Mouse (Mus musculus) lung, postnatal 14 days (tissue): Measurements from ENCODE around the gene Hmga1b.
"Not testable (repeated sequence)": the region's sequence is repeated elsewhere in the genome, so short reads cannot be mapped to it uniquely, and the experiment has no call there.

Experiments used
- DNase-seq: peaks from one replicate; pipeline ENCODE4 v3.0.0; 2021

The Hmga1b gene

DNA sequence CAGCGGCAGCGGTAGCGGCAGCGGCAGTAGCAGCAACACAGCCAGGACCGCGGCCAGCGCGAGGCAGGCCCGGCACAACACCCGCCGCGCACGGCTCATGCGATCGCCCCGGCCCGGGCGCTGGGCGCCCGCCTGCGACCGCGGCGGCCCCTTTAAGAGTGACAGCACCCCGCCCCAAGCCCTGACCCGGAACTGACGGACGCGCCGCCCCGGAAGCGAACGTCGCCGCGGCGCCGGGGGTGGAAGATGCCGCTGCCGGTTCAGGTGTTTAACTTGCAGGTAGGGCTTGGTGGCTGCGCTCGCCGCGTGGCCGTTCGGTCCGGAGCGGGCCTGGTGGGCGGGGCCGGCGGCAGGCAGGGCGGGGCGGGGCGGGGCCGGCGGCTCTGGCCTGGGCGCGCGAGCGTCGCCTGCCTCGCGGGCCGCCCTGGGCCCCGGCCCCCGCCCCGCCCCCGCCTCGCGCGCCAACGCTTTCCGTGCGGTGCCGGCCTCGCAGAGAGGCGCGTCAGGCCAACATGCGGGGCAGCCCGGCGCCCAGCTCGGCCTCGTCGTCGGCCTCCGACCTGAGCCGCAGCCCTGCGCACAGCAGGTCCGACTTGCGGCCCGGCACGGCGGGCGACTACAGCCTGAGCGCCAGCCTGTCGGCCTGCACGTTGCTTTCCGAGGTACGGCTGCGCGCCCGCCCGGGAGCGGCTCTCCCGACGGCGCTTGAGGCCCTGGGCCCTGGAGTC lies 21.6 kb downstream of the Hmga1b start, which contains the start of the genes Rfng and Gps1:
Gene Rfng, minus strand, starts transcription at position 144 of the 728 bp plus-strand sequence.
Gene Gps1, plus strand, starts transcription at position 209 of the 728 bp plus-strand sequence.
- DNase-seq = peak; percentile 84

DNA sequence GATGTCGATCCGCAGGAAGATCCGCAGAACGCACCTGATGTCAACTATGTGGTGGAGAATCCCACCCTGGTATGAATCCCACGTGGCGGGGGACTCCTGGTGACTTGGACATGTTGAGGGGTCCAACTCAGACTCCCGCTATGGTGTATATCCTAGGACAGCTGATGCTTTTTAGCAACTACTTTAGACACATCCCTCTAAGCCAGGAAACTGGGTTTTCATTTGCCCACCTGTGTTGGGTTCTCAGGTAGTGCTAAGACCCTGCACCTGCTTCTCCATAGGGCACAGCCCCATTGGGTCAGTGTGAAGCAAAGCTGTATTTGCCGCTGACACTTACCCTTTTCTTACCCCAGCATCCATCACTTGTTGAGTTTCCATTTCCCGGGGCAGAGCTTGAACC lies 22.6 kb downstream of the Hmga1b start:
- no peak for DNase-seq

DNA sequence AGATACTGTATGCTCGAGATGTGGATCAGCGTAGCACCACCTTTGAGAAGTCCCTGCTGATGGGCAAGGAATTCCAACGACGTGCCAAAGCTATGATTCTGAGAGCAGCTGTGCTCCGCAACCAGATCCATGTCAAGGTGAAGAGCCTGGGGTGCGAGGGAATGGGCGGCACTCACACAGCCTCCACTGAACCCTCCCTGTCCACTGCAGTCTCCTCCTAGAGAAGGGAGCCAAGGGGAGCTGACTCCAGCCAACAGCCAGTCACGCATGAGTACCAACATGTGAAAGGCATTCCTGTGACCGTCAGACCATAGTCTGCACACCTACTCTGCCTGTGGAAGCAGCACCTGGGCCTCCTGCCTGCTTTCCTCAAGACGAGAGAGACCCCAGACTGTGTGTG lies 25.9 kb downstream of the Hmga1b start:
- not testable (repeated sequence) for DNase-seq

DNA sequence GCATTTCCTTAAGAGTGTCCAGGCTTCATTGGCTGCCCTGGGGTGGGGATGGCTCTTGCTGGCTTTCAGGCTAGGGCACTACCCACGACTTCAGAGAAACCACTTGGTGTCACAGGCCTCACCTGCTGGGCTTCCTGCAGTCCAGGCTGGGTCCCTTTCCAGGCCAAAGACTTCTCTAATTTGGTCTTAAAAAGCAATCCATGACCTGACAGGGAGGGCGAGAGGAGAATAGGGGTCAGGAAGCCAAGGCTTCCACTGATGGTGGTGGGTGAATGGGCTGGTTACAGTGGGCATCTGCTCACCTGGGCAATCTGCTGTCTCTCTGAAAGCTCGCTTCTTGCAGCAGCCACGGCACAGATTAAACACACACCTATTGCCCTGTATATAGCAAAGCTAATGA lies 26.8 kb downstream of the Hmga1b start:
- DNase-seq = no peak

DNA sequence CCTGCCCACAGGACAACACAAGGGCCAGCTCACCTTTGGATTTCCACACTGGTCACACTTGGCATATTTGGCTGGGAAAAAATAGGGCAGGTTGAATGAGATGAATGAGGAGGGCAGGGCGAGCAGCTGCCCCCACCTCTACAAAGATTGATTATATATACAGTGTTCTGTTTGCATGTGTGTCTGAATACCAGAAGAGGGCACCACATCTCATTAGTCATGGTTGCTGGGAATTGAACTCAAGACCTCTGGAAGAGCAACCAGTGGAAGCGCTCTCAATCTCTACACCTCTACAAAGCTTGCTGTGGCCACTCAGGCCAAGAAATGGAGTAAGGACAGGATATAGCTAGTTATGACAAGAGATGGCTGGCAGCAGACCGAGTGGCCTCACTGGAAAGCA lies 27.2 kb downstream of the Hmga1b start:
- no peak for DNase-seq

DNA sequence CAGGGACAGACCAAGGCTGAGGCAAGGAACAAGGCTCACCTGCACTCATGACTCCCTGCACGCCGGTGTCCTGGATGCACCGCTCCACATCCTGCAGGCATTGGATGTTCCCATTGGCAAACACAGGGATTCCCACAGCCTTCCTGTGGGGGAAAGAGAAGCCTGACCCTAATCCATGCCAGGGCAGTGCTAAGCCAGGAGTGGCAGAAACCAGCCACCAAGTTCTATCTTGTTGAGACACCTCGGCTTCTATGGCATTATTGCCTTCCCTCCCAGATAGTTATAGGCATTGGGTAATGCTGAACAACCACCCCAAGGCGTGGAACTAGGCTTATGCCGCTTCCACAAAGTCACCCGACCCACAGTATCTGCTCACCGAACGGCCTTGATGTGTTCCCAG lies 30.1 kb downstream of the Hmga1b start:
- no peak for DNase-seq

DNA sequence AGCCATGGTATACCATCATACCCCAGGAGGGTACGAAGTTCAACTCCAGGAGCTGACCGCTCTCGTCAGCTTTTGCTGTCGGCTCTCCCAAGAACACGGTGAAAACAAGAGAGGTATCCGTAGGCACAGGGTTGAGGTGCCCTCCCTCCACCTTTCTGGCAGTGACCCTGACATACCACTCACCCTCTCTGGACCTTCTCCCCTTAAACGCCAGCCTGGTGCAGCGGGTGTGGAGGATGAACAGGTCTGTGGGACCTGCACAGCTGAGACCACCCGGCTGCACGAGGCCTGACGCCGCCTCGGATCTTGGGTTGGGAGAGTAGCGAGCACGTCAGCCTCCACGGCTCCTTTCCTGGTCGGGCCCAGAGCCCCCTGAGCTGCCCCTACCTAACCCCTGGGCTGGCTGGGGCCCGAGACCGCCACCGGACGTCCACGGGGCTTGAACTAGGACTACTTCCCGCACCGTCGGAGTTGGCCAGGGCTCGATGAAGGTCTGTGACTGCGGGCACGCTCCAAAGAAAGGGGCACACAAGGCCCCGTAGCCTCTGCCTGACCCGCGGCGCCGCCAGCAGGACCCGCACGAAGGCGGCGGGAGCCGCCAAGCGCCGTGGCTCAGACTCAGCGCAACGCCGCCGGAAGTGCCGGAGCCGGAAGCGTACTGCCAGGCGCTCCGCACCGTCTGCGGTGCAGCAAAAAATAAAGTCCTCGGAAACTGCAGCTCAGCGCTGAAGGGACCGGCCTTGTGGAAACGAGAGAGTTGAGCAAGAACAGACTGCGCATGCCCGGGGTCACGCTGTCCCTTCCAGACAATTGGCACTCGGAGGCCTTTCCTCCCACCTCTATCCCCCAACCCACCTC lies 33.4 kb downstream of the Hmga1b start, which contains the start of gene Dus1l:
Gene Dus1l, minus strand, starts transcription at position 648 of the 858 bp plus-strand sequence.
- peak; percentile 98 for DNase-seq

DNA sequence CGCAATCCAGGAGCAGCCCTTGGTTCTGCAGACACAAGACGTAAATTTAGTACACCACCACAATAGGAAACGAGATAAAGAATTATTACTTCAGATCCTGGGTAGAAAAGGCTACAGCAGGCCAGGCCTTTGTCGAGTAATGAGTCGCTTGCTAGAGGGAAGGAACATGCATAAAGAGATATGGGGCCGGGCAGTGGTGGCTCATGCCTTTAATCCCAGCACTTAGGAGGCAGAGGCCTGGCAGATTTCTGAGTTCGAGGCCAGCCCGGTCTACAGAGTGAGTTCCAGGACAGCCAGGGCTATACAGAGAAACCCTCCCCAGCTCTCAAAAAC lies 34.0 kb downstream of the Hmga1b start:
- DNase-seq = no peak

DNA sequence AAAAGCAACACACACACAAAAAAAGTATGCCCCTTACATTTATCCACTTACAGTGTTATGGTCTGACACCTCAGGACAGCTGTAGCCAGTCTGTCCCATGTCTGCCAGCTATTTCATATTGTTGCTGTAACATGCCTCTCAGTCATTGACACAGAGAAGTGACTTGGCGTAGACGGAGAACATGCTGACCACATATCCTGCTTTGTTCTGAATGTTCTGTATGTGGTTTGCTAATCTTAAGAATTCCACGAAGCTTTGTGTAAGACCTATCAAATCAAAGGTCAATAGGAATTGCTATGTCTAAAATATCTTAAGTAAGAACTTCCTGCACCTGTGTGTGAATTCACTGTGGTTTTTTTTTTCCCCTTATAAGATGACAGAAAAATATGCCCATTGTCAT lies 35.6 kb downstream of the Hmga1b start:
- DNase-seq = no peak

DNA sequence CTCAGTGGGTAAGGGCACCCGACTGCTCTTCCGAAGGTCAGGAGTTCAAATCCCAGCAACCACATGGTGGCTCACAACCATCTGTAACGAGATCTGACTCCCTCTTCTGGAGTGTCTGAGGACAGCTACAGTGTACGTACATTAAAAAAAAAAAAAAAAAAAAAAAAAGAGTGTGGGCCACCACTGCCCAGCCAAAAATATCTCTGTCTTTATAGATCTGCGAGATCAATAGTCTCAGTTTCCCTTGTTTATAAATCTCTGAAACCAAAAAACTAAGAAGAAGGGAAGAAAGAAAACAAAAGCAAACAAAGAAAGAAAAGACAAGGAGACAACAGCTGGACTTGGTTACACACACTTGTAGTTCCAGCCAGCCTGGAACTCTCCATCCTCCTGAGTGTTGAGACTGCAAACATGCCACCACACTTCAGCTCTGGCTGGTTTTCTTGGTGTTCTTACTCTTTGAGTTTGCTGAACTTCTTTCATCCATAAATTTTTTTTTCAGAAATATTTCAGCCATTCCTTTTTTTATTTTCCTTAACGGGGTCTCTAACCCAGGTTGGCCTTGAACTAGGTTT lies 36.8 kb downstream of the Hmga1b start:
- DNase-seq = peak; percentile 43

DNA sequence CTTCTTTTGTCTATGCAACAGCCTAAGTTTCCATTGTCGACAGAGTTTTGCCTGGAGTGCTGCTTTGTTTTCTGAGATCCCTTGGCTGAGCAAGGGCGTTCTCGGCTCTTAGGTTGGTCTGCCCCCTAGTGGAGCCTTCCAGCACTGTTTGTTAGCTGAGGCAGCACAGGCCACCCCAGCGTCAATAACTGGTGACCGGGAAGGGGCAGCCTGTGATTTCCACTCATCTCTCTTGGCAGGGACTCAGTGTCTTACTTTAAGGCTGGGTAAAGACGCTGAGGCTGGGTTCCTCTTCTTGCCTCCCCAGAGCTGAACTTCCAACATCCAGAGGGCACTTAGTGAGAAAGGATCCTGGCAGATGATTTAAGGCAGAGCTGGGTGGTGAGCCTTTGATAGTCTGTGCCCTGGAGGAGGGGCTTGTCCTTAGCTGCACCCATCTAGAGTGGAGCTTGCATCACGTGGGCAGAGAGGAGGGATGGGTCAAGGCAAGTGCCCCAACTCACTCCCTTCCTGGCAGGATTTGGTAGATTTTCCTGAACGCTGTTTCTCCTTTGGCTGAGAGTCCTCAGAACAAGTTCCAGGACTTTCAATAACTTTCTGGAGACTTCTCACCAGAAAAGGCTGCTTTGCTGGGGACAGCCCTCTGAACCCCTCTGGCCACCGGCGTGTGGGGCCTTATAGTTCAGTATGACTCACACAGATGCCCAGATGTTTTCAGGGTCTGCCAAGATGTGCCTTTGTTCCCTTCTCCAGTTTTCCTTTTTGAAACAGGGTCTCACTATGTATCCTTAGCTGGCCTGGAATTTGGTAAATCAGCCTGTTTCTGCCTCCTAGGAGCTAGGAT lies 37.7 kb downstream of the Hmga1b start:
- DNase-seq = peak; percentile 94

DNA sequence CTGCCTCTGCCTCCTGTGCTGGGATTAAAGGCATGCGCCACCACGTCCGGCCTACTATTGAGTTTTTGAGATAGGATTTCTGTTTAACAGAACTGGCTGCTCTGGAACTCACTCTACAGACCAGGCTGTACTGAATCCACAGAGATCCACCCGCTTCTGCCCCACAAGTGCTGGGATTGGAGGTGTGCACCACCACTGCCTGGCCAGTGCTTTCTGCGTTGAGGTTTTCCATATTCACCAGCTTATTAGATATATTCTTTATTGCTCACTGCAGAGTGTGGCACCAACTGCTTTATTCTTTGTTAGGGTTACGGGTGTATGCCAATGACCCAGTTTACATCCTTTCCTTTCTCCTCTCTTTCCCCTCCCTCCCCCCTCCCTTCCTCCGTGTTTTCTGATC lies 41.7 kb downstream of the Hmga1b start:
- no peak for DNase-seq

DNA sequence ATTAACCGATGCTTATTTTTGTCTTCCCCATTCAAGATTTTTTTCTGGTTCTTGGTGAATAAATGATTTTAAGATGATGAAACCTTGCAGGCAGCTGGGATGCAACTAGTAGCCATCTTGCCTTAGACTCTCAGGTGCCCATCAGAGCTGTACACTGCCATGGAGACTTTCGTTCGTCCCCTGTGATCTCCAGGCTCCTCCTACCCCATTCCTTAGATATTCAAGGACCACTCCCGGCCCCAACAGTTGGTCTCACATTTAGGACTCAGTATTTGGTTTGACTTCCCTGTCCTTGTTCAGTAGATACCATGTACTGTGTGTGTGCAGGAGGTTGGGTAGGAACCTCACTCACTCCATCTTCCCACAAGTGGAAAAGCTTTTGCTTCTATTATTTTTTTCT lies 42.2 kb downstream of the Hmga1b start:
- no peak for DNase-seq

DNA sequence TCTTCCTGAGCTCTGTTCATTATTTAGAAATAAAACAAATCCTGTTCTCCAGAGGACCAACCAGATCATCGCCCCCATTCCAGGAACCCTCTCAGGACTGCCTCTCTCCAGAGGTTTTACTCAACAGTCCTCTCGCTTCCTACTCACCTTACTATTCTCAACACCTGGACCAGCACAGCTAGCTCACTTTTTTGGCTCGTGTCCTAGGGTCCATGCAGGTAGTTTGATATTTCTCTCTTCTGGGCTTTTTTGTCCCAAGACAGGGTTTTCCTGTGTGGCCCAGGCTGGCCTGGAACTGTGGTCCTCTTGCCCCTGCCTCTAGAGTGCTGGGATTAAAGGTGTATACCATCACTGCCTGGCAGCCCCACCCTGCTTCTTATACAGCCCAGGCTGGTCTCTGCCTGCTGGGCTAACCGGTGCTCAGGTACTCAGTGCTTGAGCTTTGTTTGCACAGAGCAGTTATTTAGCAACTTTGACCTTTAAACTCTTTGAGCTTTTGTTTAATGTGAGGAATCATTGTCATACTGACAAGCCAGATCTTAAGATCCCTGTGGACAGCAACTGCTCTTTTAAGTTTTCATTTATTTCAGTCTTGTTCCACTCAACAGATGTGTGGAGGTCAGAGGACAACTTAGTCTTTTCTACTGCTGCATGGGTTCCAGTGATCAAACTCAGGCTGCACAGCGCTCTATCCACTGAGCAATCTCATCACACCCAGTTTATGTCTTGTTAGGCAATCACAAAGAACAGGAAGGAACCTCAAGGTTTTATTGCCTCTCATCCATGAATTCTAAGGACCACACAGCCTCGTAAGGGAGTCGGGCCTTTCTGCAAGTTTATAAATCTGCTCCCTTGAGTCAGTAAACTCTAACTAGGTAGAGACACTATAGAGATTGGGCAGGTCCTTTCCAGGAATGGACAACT lies 43.0 kb downstream of the Hmga1b start:
- no peak for DNase-seq

DNA sequence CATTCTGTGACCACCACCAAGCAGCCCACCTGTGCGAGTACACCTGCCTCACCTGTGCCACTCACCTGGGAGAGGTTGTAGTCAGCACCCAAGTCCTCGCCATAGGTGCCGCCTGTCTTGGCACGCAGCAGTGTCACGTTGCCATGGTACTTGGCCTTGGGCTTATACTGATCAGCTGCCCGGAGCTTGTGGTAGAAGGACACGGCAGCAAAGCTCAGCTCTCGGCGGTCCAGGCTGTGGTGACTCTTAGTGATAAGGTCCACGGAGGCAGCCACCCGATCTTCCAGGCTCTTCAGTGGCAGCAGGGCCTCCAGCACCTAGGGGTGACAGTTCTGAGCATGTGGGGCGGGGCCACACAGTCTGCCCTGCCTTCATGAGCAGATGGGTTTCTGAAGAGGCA lies 45.4 kb downstream of the Hmga1b start:
- DNase-seq = no peak

DNA sequence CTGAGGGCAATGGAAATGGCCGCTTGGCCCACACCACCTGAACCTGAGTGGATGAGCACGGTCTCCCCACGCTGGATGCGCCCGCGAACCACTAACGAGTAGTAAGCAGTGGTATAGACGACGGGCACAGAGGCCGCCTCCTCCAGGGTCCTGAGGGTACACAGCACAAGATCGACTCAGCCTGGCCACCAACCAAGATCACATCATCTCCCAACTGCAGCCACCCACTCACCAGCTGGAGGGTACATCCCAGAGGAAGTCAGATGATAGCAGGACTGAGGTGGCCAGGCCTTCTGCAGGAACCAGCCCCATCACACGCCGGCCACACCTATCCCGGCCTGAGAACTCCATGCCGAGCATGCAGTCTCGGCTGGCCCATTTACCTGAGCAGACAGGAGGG lies 49.5 kb downstream of the Hmga1b start:
- no peak for DNase-seq
